Mouse (Mus musculus) thymus, postnatal 36 days (tissue): ENCODE results near the gene Nf1.
"Not testable (repeated sequence)": the region's sequence is repeated elsewhere in the genome, so short reads cannot be mapped to it uniquely, and the experiment has no call there.

ENCODE experiments used
- DNase-seq, 2 experiments: peaks; one replicate each; pipeline ENCODE4 v3.0.0; 2022; ENCODE audit warnings: mixed read lengths in 2 of 2

The Nf1 gene

GRCm38 (mm10) chr11:79339234-79339807, at the start of gene Nf1:
Gene Nf1 (plus strand): TSS chr11:79339693.
- peak; percentile 81 to 82 for DNase-seq

- no peak for DNase-seq
These were observed 49.0 kb upstream of the Nf1 start for GRCm38 (mm10) chr11:79290473-79290872.

GRCm38 (mm10) chr11:79291651-79292050, 47.8 kb upstream of the Nf1 start:
- DNase-seq, result no peak

- no peak for DNase-seq
These were observed 47.4 kb upstream of the Nf1 start for GRCm38 (mm10) chr11:79292130-79292529.

- DNase-seq, result no peak
These were observed 46.5 kb upstream of the Nf1 start for GRCm38 (mm10) chr11:79293025-79293424.

GRCm38 (mm10) chr11:79293971-79294370, 45.5 kb upstream of the Nf1 start:
- no peak for DNase-seq

DNA sequence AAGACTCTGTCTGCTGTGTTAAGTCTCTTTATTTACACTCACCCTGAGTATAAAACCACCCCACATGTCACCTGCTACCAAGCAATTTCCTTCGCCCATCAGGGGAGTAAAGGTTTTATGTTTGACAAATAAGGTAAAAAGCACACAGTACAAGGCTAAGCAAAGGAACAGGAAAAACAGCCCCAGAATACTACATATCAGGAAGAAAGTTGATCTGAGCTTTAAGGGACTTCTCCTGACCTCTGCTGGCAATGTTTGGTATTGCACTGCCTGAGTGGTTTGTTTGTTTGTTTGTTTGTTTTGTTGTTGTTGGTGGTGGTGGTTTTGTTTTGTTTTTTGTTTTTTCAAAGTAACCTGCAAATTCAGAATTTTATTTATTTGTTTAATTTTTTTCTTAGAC, 43.3 kb upstream of the Nf1 start:
- peak; percentile 17 to 35 for DNase-seq

- DNase-seq, result no peak
These were observed 42.5 kb upstream of the Nf1 start, which contains the start of gene Gm9964 for GRCm38 (mm10) chr11:79296856-79297491. Gene Gm9964 (minus strand): TSS chr11:79296906.

GRCm38 (mm10) chr11:79299719-79300431, 39.6 kb upstream of the Nf1 start:
- no peak for DNase-seq

DNA sequence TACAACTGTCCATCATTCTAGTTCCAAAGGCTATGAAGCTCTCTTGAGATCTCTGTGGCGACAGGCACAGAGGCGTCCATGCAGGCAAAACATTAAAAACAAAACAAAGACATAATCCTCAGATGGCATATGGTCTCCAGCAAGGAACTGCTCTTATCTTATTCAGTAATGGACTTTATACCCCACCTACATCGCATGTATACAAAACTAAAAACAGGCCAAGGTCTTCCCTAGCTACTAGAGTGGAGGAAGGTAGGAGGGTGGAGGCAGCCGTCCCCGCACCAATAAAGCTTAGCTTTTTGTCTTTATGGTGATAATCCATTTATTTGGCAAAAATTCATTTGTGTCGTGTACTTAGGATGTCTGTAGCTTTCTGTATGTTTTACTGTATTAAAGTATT, 36.4 kb upstream of the Nf1 start:
- no peak for DNase-seq

DNA sequence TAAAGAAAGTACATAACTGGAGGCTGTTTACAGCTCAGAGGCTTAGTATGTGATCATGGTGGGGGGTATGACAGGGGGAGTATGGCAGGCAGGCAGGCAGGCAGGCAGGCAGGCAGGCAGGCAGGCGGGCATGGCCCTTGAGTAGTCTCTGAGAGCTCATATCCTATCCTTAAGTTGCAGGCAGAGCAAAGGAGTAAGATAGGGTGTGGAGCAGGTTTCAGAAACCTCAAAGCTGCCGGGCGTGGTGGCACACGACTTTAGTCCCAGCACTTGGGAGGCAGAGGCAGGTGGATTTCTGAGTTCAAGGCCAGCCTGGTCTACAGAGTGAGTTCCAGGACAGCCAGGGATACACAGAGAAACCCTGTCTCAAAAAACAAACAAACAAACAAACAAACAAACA, 35.2 kb upstream of the Nf1 start:
- DNase-seq, result not testable (repeated sequence)

DNA sequence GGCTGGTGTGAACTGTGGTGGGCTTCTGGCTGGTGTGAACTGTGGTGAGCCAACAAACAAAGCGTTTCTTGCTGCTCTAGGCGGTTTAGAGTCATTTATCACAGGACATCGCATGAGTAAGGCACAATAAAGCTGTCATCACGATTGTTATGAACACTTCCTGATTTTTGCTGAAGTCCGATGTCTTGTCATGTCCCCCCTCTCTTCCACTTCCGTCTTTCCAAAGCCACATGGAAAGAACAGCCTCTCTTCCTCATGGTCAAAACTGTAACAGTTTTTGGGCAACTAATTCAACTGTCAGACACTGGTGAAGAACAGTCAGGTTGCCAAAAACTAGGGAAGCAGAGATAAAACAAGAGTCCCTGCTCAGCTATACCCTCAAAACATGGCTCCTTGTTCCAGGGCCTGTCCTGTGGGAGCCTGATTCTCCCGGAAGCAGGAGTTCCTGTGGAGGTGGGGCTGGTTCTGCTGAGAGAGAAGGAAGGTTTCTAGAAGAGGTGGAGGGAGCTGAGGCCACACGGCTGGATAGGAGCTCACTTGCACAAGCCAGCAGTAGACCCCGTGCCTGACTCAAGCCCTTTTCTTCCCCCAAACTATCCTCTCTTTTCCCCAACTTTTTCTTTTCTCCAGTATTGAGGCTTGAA, 33.7 kb upstream of the Nf1 start:
- no peak for DNase-seq

DNA sequence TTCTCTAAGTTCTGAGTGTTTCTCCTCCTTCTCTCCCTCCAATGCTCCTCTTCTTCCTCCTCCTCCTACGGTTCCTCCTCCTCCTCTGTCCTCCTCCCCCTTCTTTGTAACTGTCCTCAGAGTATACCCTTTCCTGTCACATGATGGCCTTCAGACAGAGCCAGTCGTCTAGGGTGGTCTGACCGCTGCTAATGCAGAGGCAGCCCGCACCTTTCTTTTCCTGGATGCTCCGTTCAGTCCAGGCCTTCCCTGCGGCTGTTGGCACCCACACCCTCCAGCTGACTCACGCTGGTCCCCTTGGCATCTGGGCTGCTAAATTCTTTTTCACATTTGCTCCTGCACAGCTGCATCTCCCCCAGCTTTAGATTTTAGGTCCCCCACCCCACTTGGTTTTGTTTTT, 33.0 kb upstream of the Nf1 start:
- DNase-seq, result no peak

GRCm38 (mm10) chr11:79306996-79307395, 32.5 kb upstream of the Nf1 start:
- no peak for DNase-seq

- no peak for DNase-seq
These were observed 31.8 kb upstream of the Nf1 start for GRCm38 (mm10) chr11:79307560-79308200.

- DNase-seq, result no peak
These were observed 29.0 kb upstream of the Nf1 start for GRCm38 (mm10) chr11:79310467-79310866.

GRCm38 (mm10) chr11:79316807-79317345, 22.6 kb upstream of the Nf1 start:
- no peak for DNase-seq

DNA sequence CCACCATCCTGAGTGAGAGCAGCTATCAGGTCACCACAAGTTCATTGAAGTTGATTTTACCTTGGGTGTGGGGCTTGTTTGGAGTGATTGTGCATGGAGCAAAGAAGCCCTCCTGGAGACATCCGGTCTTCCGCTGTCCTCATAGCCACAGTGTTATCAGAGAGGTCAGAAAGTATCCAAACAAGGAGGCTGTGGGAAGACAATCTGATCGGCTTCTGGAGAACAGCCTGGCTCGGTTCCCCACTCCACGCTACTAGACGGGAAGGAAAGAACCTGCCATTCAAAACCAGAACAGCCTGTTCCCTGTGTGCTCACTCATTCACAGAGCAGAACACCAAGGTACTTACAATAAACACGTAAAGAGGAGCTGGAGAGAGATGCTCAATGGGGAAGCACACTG, 19.7 kb upstream of the Nf1 start:
- DNase-seq, result no peak

DNA sequence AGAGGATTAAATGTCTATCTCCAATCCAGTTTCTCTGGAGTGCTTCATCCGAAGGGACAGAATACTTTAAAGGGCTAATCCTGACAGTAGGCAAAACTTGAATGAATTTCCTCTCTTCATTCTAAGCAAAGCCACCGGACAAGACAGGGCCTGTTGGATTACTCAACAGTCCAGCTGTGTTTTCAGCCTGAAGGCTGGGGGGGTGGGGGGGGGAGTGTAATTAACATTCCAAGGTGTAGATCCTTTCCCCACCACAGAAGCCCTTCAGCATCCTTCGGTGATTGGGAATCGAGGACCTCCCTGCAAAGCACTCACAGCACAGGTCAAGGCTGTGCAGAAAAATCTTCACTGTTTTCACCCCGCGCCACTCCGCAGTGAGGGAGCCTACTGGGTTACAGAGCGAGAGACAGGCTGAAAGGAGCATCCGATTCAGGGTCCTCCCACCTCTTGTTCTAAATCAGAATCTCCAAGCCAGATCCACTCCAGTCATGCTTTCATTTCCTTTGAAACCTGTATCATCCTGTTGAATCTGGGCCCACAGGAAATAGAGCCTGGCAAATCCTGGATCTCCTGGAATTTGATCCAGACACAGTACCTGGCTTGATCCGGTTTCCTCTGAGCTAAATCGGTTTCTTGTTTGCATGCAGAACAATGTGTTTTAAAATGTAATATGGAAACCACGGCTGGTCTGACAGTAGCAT, 15.4 kb upstream of the Nf1 start:
- DNase-seq, result no peak

DNA sequence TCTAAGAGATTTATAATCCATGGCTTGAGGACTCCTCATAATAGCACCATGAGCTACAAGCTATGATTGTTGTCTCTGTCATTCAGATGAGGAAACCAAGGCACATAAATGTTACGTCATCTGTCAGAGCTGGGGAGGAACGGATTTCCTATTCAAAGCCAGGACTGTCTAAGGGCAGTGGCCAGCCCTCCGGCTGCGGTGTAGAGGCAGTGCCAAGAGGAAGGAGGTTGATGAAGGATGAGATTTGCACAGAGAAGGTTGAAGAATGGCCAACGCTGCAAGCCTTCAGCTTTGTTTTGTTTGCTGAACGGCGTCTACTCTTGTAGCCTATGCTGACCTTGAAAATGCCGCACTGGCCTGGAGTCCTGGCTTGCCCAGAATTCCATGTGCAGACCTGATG, 13.8 kb upstream of the Nf1 start:
- no peak for DNase-seq

GRCm38 (mm10) chr11:79327106-79327505, 12.4 kb upstream of the Nf1 start:
- DNase-seq, result no peak

DNA sequence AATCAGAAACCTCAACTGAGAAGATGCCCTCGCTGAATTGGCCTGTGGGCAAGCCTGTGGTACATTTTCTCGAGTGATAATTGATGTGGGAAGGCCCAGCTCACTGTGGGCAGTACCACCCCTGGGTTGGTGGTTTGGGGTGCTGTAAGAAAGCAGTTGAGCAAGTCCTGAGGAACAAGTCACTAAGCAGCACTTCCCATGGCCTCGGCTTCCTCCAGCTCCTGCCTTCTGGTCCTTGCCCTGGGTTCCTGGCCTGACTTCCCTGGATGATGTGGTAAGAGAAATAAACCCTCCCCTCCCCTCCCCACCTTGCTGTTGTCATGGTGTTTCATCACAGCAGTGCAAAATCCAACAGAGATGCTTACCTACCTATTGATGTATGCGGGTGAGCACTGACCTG, 11.4 kb upstream of the Nf1 start:
- no peak for DNase-seq
